Mouse (Mus musculus) heart, postnatal 0 days (tissue): ENCODE measurements around the gene Nkx2-5.

Experiments
- CTCF ChIP-seq: IDR thresholded peaks from 2 replicates; pipeline ENCODE4 v1.5.1; 2016; ENCODE audit warnings: antibody characterized with exemption, control low read depth, low read depth
- EP300 ChIP-seq: IDR thresholded peaks from 2 replicates; pipeline ENCODE4 v1.6.1; 2016; ENCODE audit warnings: antibody characterized with exemption, low read depth

DNA sequence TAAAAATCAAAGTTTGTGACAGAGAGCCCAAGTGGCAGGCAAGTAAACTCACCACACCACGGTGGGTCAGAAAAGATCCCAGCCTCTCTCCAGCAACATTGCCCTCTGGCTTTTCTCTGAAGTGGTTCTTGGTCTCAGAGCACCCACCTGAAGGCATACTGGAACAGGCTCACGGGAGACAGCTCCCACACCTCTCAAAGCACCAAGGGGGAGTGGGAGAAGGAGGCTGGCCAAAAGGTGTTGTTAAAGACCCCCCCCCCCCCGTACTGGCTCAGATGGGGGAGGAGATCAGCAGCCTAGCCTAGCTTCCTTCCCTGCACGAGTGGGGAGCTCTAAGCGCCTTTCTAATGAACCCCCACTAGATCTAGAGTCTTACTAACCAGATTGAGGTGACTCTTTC, 3.0 kb upstream of the Nkx2-5 start:
- TF ChIP-seq CTCF (no peak), EP300 (no peak)
